Mouse (Mus musculus) CH12.LX (cell line): ENCODE measurements at regions not wholly inside any gene's neighbourhood (a gene's known extent, or its start where the extent isn't known, plus 50 kb on each side); places are given as distances from the start of the nearest gene placed in this dataset.

ENCODE experiments used
- DNase-seq: peaks from one replicate; pipeline ENCODE4 v3.0.0-alpha.2; 2013; ENCODE audit errors: extremely low read depth
- H3K27ac ChIP-seq: 2 replicates; pipeline ENCODE4 v1.5.1; 2012; ENCODE audit warnings: low read depth, mild to moderate bottlenecking, control low read depth, moderate library complexity; ENCODE audit not compliant: insufficient read depth
- H3K27me3 ChIP-seq: replicated peaks from 2 replicates; pipeline ENCODE3; 2012; ENCODE audit warnings: inconsistent platforms
- H3K36me3 ChIP-seq, 2 experiments: replicated peaks in 1 of 2; 2 replicates each; pipeline versions ENCODE3 to v1.6.1; 2012; ENCODE audit warnings: inconsistent platforms in 1 of 2, low read length in 1 of 2, mild to moderate bottlenecking in 1 of 2, mixed read lengths in 1 of 2, moderate library complexity in 1 of 2; ENCODE audit not compliant: control insufficient read depth in 1 of 2, insufficient read depth in 1 of 2
- H3K4me1 ChIP-seq, 2 experiments: 2 replicates each; pipeline ENCODE4 v1.6.1; 2012; ENCODE audit warnings: inconsistent platforms in 1 of 2, moderate library complexity in 1 of 2; ENCODE audit not compliant: insufficient read depth in 2 of 2, control insufficient read depth in 1 of 2
- H3K4me2 ChIP-seq: 2 replicates; pipeline ENCODE4 v1.6.1; 2012; ENCODE audit warnings: low read depth, mild to moderate bottlenecking, control low read depth; ENCODE audit not compliant: poor library complexity, insufficient read depth, severe bottlenecking
- H3K4me3 ChIP-seq, 3 experiments: fragments of 150-350 bp in 1 of 3; sonication (generic) in 1 of 3; replicated peaks in 1 of 3; 2 replicates each; pipeline versions ENCODE3 to v1.5.1; 2011 to 2012; ENCODE audit warnings: low read depth in 2 of 3, low read length in 2 of 3, mild to moderate bottlenecking in 2 of 3, moderate library complexity in 2 of 3, control low read depth in 1 of 3, improper control_type of control experiment in 1 of 3, inconsistent platforms in 1 of 3, mixed read lengths in 1 of 3; ENCODE audit not compliant: poor library complexity in 1 of 3
- H3K79me2 ChIP-seq: replicated peaks from 2 replicates; pipeline ENCODE4 v1.6.1; 2012; ENCODE audit warnings: mild to moderate bottlenecking, moderate library complexity; ENCODE audit not compliant: control insufficient read depth, poor library complexity, insufficient read depth, severe bottlenecking; ENCODE audit errors: extremely low read depth
- H3K9ac ChIP-seq: 2 replicates; pipeline ENCODE4 v1.6.1; 2012; ENCODE audit warnings: low read depth, mild to moderate bottlenecking, control low read depth, moderate library complexity; ENCODE audit not compliant: insufficient read depth
- H3K9me3 ChIP-seq: replicated peaks from 2 replicates; pipeline ENCODE3; 2012; ENCODE audit warnings: low read length, inconsistent platforms, mixed read lengths
- CHD1 ChIP-seq: IDR thresholded peaks from 2 replicates; pipeline ENCODE4 v1.6.1; 2012; ENCODE audit warnings: low read depth, low read length, improper control_type of control experiment, inconsistent platforms
- GABPA ChIP-seq: IDR thresholded peaks from 2 replicates; pipeline ENCODE4 v1.6.1; 2012; ENCODE audit warnings: low read depth, low read length, improper control_type of control experiment, inconsistent platforms; ENCODE audit not compliant: insufficient replicate concordance
- KAT2A ChIP-seq: IDR thresholded peaks from 2 replicates; pipeline ENCODE4 v1.6.1; 2012; ENCODE audit warnings: low read length, improper control_type of control experiment, inconsistent platforms; ENCODE audit not compliant: insufficient replicate concordance
- MAFK ChIP-seq: IDR thresholded peaks from 2 replicates; pipeline ENCODE4 v1.6.1; 2011; ENCODE audit warnings: low read length, improper control_type of control experiment; ENCODE audit not compliant: insufficient replicate concordance
- MYC ChIP-seq: IDR thresholded peaks from 2 replicates; pipeline ENCODE4 v1.6.1; 2011; ENCODE audit warnings: low read depth, mild to moderate bottlenecking, improper control_type of control experiment, low read length
- NRF1 ChIP-seq: IDR thresholded peaks from 2 replicates; pipeline ENCODE4 v1.6.1; 2014; ENCODE audit warnings: low read depth, mild to moderate bottlenecking, inconsistent platforms, low read length, improper control_type of control experiment, moderate library complexity
- PAX5 ChIP-seq: IDR thresholded peaks from 2 replicates; pipeline ENCODE4 v1.6.1; 2012; ENCODE audit warnings: low read length, inconsistent platforms, mixed read lengths
- RCOR1 ChIP-seq: conservative IDR thresholded peaks from 2 replicates; pipeline ENCODE4 v1.6.1; 2012; ENCODE audit warnings: low read depth, mild to moderate bottlenecking, inconsistent platforms, low read length, improper control_type of control experiment
- SMC3 ChIP-seq: IDR thresholded peaks from 2 replicates; pipeline ENCODE4 v1.6.1; 2011; ENCODE audit warnings: low read depth, low read length, improper control_type of control experiment
- TBP ChIP-seq: conservative IDR thresholded peaks from 2 replicates; pipeline ENCODE4 v1.6.1; 2011; ENCODE audit warnings: low read depth, low read length, improper control_type of control experiment
- USF2 ChIP-seq: conservative IDR thresholded peaks from 2 replicates; pipeline ENCODE4 v1.6.1; 2011; ENCODE audit warnings: low read depth, low read length, improper control_type of control experiment
- ZC3H11A ChIP-seq: IDR thresholded peaks from 2 replicates; pipeline ENCODE4 v1.6.1; 2012; ENCODE audit warnings: low read depth, mild to moderate bottlenecking, inconsistent platforms, low read length, improper control_type of control experiment
- ZMIZ1 ChIP-seq: IDR thresholded peaks from 2 replicates; pipeline ENCODE4 v1.6.1; 2012; ENCODE audit warnings: low read depth, mild to moderate bottlenecking, inconsistent platforms, low read length, improper control_type of control experiment
- ZNF384 ChIP-seq: IDR thresholded peaks from 2 replicates; pipeline ENCODE4 v1.6.1; 2012; ENCODE audit warnings: low read depth, low read length, improper control_type of control experiment, inconsistent platforms
- dilution Hi-C: fragments of 300-500 bp; cut with MboI; formaldehyde crosslinking; loops from 2 replicates; pipeline ENCODE4 v1.14.3; 2020; ENCODE audit warnings: low sequenced_read_pairs; ENCODE audit not compliant: extremely low pct_unique_long_range_greater_than_20kb, extremely low pct_ligation_motif_present
- in situ Hi-C: fragments of 300-500 bp; cut with MboI; formaldehyde crosslinking; loops from 3 replicates; pipeline ENCODE4 v1.14.3; 2019; ENCODE audit warnings: low sequenced_read_pairs, low pct_ligation_motif_present, low pct_unique_long_range_greater_than_20kb, mixed read lengths

GRCm38 (mm10) chr9:59143610-59144009 lies 107.4 kb upstream of the Neo1 start:
- Histone ChIP-seq H3K36me3 (no peaks in the 10 kb centered on the region), H3K27me3 (peaks cover 2% of the 10 kb centered on the region), H3K9me3 (no peaks in the 10 kb centered on the region), H3K4me1 (no peaks in the 10 kb centered on the region), H3K79me2 (no peaks in the 10 kb centered on the region), H3K4me2 (no peak overlapping the region), H3K27ac (no peak overlapping the region), H3K4me3 (no peak overlapping the region), H3K9ac (no peak overlapping the region)
- in situ Hi-C loops (no loop called here), dilution Hi-C loops (no loop called here)
- no peak for DNase-seq
- TF ChIP-seq MAFK, result no peak
- TF ChIP-seq KAT2A, result no peak
- no peak for TF ChIP-seq NRF1
- no peak for TF ChIP-seq GABPA
- no peak for TF ChIP-seq PAX5
- no peak for TF ChIP-seq MYC
- no peak for TF ChIP-seq TBP
- no peak for TF ChIP-seq ZC3H11A
- no peak for TF ChIP-seq SMC3
- no peak for TF ChIP-seq RCOR1

- TF ChIP-seq CHD1, result no peak
- no peak for TF ChIP-seq ZMIZ1
- no peak for TF ChIP-seq MYC
- TF ChIP-seq ZNF384, result no peak
- TF ChIP-seq USF2, result no peak
- H3K4me1 ChIP-seq, result no peaks in the 10 kb centered on the region
- no peak overlapping the region for H3K4me3 ChIP-seq
- dilution Hi-C loops, result no loop called here
- H3K27ac ChIP-seq, result no peak overlapping the region
- no peak overlapping the region for H3K9ac ChIP-seq
- DNase-seq, result no peak
- no peak overlapping the region for H3K4me2 ChIP-seq
- in situ Hi-C loops, result no loop called here
- H3K79me2 ChIP-seq, result no peaks in the 10 kb centered on the region
- no peaks in the 10 kb centered on the region for H3K9me3 ChIP-seq
- no peaks in the 10 kb centered on the region for H3K36me3 ChIP-seq
- no peaks in the 10 kb centered on the region for H3K27me3 ChIP-seq
Measured at GRCm38 (mm10) chr9:59134171-59135041, 98.2 kb upstream of the Neo1 start.
